Mouse (Mus musculus) hindbrain, embryonic 12.5 days (tissue): ENCODE results near the gene Ythdf2. TPM values are rescaled to one million over a fixed set of nuclear protein-coding genes. Genes with fewer than 3 reads are reported as not detected.
A peak's percentile ranks its signal among the peaks of the same experiment; 100 is the strongest.
"Not testable (repeated sequence)": the region's sequence is repeated elsewhere in the genome, so short reads cannot be mapped to it uniquely, and the experiment has no call there.

Source experiments
- ATAC-seq: fragments of 200-750 bp; cut with Nextera tagmentation; 2 replicates; pipeline ENCODE4 v1.8.0; 2017; ENCODE audit warnings: moderate TSS enrichment; ENCODE audit not compliant: low FRiP score
- H3K27ac ChIP-seq: fragments of 300-500 bp; sonication (generic); 2 replicates; pipeline ENCODE4 v1.5.1; 2016; ENCODE audit warnings: mild to moderate bottlenecking
- H3K27me3 ChIP-seq: fragments of 300-500 bp; sonication (generic); 2 replicates; pipeline ENCODE4 v1.6.1; 2016; ENCODE audit warnings: mild to moderate bottlenecking
- H3K36me3 ChIP-seq: fragments of 300-500 bp; sonication (generic); 2 replicates; pipeline ENCODE4 v1.6.1; 2016; ENCODE audit warnings: mild to moderate bottlenecking
- H3K4me1 ChIP-seq: fragments of 300-500 bp; sonication (generic); 2 replicates; pipeline ENCODE4 v1.6.1; 2016
- H3K4me2 ChIP-seq: fragments of 300-500 bp; sonication (generic); replicated peaks from 2 replicates; pipeline ENCODE4 v1.6.1; 2016; ENCODE audit warnings: mild to moderate bottlenecking
- H3K4me3 ChIP-seq: fragments of 300-500 bp; sonication (generic); 2 replicates; pipeline ENCODE4 v1.5.1; 2016; ENCODE audit warnings: mild to moderate bottlenecking
- H3K9ac ChIP-seq: fragments of 300-500 bp; sonication (generic); 2 replicates; pipeline ENCODE4 v1.6.1; 2016; ENCODE audit warnings: mild to moderate bottlenecking, moderate library complexity
- H3K9me3 ChIP-seq: fragments of 300-500 bp; sonication (generic); replicated peaks from 2 replicates; pipeline ENCODE4 v1.6.1; 2016; ENCODE audit warnings: mild to moderate bottlenecking
- WGBS: fragments of 180-500 bp; shearing (Covaris S2); methylation state at CpG from one replicate; pipeline ENCODE4 v1.1.7; 2016; 5-methylcytosine and 5-hydroxymethylcytosine counted together
- polyA plus RNA-seq: library from polyadenylated mRNA; unstranded; fragments of >200 nt; fragmentation: Nextera tagmentation; extraction: Ambion mirVana; gene quantifications from 2 replicates; pipeline ENCODE4 v1.2.1, GENCODE M21; 2016

Gene Ythdf2
- polyA plus RNA-seq, 1 experiment from 2014 or later, result 141 TPM

DNA sequence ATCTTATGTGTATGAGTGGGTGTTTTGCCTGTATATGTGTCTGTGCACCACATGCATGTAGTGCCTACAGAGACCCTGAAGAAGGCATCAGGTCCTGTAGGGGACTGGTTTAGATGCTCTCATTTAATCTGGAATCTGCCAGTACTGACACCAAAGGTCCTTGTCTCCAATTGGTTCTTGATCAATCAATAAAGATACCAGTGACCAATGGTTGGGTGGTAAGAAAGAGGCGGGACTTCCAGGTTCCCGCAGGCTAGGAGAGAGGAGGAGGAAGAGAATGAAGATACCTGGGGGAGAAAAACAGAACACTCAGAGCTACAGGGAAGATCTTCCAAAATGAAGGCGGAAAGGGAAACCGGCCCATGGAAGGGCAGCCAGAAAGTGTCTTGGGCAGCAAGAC, 26.3 kb upstream of the Ythdf2 start:
- Histone ChIP-seq H3K27me3 (no peaks in the 10 kb centered on the region), H3K4me1 (no peaks in the 10 kb centered on the region), H3K9me3 (no peaks in the 10 kb centered on the region), H3K27ac (no peak overlapping the region), H3K4me2 (no peak overlapping the region), H3K36me3 (peaks cover 84% of the 10 kb centered on the region), H3K9ac (no peak overlapping the region), H3K4me3 (no peak overlapping the region)
- WGBS, result 87% methylated on average over 4 of the region's 4 CpGs
- ATAC-seq, result no peak

DNA sequence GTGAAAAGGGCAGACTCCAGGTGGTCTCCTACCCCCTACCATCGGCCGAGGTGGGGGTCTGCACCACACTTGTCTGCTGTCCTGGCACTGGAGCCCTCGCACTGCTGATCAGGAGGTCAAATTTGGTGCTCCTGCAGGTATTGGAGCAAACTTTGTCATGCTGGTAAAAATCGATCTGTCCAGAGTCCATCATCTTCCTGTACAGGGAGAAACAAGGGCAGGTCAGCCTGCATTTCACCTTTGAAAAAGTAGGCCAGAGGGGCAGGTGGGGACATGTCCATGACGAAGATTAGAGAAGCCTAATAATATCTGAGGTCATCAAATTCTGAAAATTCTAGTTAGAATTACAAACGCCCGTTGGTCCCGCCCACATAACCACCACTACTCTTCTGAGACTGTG, 22.6 kb upstream of the Ythdf2 start:
- H3K9me3 ChIP-seq, result no peaks in the 10 kb centered on the region
- H3K4me3 ChIP-seq, result no peak overlapping the region
- H3K4me1 ChIP-seq, result no peaks in the 10 kb centered on the region
- no peak overlapping the region for H3K27ac ChIP-seq
- no peak overlapping the region for H3K4me2 ChIP-seq
- H3K36me3 ChIP-seq, result peaks cover 85% of the 10 kb centered on the region
- WGBS, result 96% methylated on average over 8 of the region's 8 CpGs
- H3K9ac ChIP-seq, result no peak overlapping the region
- ATAC-seq, result no peak
- no peaks in the 10 kb centered on the region for H3K27me3 ChIP-seq

DNA sequence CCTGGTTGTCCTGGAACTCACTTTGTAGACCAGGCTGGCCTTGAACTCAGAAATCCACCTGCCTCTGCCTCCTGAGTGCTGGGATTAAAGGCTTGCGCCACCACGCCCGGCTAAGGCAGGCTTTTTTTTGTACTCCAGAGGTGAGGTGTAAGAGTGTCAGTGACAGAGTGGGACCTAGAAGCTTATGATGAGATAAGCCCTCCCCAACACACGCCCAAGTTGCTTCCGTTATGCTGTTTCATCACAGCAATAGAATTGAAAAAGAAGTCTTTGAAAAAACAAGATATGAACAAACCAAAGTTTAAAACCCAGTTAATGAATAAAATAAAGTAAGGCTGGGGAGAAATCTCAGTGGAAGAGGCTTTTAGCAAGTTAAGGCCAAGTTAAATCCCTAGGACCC, 18.3 kb upstream of the Ythdf2 start:
- Histone ChIP-seq H3K9me3 (no peaks in the 10 kb centered on the region), H3K4me2 (no peak overlapping the region), H3K27ac (no peak overlapping the region), H3K4me3 (no peak overlapping the region), H3K9ac (no peak overlapping the region), H3K27me3 (no peaks in the 10 kb centered on the region), H3K36me3 (peaks cover 92% of the 10 kb centered on the region), H3K4me1 (no peaks in the 10 kb centered on the region)
- ATAC-seq, result no peak
- 97% methylated on average over 5 of the region's 5 CpGs for WGBS

DNA sequence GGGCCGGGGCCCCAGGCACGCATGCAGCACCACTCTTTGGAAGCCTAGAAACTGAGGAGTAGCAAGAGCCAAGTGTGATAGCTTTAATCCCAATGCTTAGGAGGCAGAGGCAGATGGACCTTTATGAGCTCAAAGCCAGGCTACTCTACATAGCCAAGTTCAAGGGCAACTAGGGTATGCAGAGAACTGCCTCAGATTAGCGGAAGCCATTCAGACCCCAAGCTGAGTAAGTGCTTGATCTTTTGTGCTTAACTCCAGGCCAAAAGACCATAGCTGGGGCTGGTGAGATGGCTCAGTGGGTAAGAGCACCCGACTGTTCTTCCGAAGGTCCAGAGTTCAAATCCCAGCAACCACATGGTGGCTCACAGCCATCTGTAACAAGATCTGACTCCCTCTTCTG, 9.9 kb upstream of the Ythdf2 start:
- 93% methylated on average over 5 of the region's 5 CpGs for WGBS
- ATAC-seq, result not testable (repeated sequence)

DNA sequence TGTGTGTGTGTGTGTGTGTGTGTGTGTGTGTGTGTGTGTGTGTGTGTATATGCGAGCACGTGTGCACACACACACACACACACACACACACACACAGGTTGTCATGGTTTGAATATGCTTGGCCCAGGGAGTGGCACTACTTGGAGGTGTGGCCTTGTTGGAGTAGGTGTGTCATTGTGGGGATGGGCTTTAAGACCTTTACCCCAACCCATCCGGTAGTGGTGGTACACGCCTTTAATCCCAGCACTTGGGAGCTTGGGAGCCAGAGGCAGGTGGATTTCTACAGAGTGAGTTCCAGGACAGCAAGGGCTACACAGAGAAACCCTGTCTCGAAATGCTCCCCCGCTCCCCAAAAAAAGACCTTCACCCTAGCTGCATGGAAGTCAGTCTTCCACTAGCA, 6.3 kb upstream of the Ythdf2 start:
- not testable (repeated sequence) for H3K4me3 ChIP-seq, H3K9me3 ChIP-seq, H3K4me2 ChIP-seq, H3K27me3 ChIP-seq, ATAC-seq, H3K9ac ChIP-seq, H3K27ac ChIP-seq, H3K4me1 ChIP-seq
- 78% methylated on average over 4 of the region's 6 CpGs for WGBS
- H3K36me3 ChIP-seq, result peaks cover 14% of the 10 kb centered on the region

More for the DNA sequence above, 9.9 kb upstream of the Ythdf2 start:
- not testable (repeated sequence) for H3K4me2 ChIP-seq, H3K4me3 ChIP-seq, H3K9ac ChIP-seq, H3K4me1 ChIP-seq, H3K9me3 ChIP-seq, H3K27ac ChIP-seq, H3K27me3 ChIP-seq
- peaks cover 47% of the 10 kb centered on the region for H3K36me3 ChIP-seq

DNA sequence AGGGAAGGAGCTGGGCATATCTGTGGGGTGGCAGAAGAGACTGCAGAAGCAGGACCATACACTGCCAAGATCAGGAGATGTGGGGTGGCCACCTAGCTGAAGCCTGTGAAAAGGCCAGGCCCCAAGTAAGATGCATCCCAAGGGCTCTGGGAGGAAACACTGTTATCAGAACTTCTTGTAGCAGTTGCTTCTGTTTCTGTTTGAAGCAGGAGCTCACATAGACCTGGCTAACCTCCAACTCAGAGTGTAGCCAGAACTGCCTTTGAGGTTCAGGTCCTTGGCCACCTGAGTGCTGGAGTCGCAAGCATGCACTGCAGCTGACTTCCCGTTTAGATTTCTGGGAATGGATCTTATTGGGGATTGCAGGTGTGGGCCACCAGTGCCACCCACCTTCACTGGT, 5.7 kb upstream of the Ythdf2 start:
- 87% methylated on average over 2 of the region's 2 CpGs for WGBS
- Histone ChIP-seq H3K27ac (no peak overlapping the region), H3K9ac (no peak overlapping the region), H3K36me3 (peaks cover 8% of the 10 kb centered on the region), H3K27me3 (no peaks in the 10 kb centered on the region), H3K9me3 (no peaks in the 10 kb centered on the region), H3K4me1 (no peaks in the 10 kb centered on the region), H3K4me2 (no peak overlapping the region), H3K4me3 (no peak overlapping the region)
- ATAC-seq, result no peak

DNA sequence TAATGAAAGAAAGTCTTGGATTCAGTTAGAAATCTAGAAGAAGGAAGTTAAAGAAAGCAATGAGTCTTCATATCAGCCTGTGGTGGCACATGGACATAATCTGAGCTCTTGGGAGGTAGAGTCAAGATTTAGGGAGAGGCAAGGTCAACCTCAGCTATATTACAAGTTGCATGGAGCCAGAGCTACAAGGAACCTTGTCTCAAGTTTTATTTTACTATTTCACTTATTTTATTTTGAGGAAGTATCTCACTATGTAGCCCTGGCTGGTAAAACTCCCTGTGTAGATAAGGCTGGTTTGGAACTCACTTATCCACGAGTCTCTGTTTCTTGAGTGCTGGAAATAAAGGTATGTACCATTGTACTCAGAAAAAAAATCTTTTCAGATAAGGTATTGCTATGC, 4.5 kb upstream of the Ythdf2 start:
- Histone ChIP-seq H3K4me1 (no peaks in the 10 kb centered on the region), H3K27ac (no peak overlapping the region), H3K4me3 (no peak overlapping the region), H3K9ac (no peak overlapping the region), H3K4me2 (no peak overlapping the region), H3K9me3 (no peaks in the 10 kb centered on the region), H3K36me3 (0 out of 2 replicates have a peak, but pooled peaks cover under 1% of the 10 kb centered on the region), H3K27me3 (no peaks in the 10 kb centered on the region)
- no peak for ATAC-seq
- WGBS, result 85% methylated on average over 1 of the region's 1 CpGs

DNA sequence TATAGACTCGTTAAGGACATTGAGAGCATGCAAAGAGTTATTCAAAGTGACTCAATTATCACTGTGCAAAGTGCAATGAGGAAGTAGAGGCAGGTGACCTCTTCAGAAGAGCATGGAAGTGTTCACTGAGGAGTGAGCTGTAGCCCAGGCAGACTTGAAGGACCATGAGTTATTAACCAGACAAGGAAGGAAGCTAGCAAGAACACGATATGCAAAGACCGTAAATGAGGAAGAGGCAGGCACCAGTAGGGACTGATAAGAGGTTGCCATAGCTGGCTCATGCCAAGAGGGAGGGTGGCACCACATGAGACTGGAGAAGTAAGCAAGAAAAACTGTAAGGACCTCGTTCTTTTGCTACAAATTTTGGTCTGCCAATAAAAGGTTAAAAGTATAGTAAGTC, 2.7 kb upstream of the Ythdf2 start:
- no peak for ATAC-seq
- Histone ChIP-seq H3K4me3 (no peak overlapping the region), H3K4me2 (no peak overlapping the region), H3K27me3 (no peaks in the 10 kb centered on the region), H3K27ac (no peak overlapping the region), H3K4me1 (peaks cover 8% of the 10 kb centered on the region), H3K36me3 (no peaks in the 10 kb centered on the region), H3K9ac (no peak overlapping the region), H3K9me3 (no peaks in the 10 kb centered on the region)
- whole genome bisulfite sequencing, result 82% methylated on average over 4 of the region's 4 CpGs

DNA sequence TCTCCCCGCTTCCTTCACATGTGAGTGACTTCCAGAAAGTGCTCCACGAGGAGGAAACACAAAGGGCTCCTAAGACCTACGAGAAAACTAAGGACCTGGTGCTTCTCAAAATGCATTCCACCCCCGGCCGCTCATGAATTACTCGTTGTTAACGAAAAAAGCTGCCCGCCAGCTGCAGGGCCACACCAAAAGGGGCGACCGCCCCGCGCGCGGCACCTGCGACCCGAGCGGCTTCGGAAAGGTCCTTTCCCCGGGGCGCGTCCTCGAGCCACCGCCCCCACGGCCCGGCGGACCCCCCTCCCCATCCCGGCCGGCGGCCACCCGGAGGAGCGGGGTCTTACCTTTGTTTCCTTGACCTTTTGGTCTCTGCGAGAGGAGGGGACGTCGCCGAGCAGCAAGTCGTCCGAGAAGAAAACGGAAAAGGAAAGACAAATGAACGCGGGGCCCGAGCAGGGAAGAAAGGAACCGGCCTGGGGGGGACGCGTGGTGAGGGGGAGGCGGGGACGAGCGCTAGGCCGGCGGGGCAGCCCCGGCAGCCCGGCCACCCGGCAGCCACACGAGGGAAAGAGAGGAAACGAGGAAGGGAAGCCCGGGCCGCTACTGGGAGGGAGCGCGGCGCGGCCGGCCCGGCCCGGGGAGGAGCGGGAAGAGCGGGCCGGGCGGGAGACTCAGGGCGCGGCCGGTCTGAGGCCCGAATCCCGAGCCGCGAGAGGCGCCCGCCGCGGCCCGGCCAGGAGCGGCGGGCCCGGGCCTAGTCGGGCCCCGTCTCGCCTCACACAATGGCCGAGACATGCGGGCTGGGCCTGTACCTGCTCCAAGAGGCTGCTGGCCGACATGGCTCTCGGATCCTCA, 786 bp downstream of the Ythdf2 start:
- peak overlapping the region; percentile 76 for H3K4me2 ChIP-seq
- WGBS, result under 1% methylated on average over 72 of the region's 89 CpGs
- peak overlapping the region; percentile 88 for H3K27ac ChIP-seq
- H3K9me3 ChIP-seq, result no peaks in the 10 kb centered on the region
- peaks cover 21% of the 10 kb centered on the region for H3K36me3 ChIP-seq
- peaks cover 17% of the 10 kb centered on the region for H3K4me1 ChIP-seq
- H3K27me3 ChIP-seq, result no peaks in the 10 kb centered on the region
- H3K4me3 ChIP-seq, result peak overlapping the region; percentile 100
- ATAC-seq, result peak; percentile 86
- peak overlapping the region; percentile 100 for H3K9ac ChIP-seq

DNA sequence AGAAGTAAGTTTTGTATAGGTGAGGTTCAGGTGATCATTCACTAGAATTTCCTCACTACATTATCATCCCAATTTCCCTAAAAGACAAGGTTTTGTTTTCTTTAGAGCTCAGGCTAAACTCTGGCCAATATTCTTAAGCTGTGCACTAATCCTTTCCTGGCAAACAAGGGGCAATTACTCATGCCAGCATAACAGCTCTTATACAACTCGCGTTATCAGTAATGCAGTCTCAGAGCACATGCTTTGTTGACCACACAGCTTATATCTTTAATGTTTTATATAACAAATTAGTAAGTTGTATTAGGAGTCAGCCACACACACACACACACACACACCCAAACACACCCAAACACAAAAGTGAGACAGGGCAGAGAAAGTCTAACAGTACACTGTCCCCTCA, 1.8 kb downstream of the Ythdf2 start:
- Histone ChIP-seq H3K4me2 (peak overlapping the region; percentile 76), H3K4me3 (peak overlapping the region; percentile 100), H3K9me3 (no peaks in the 10 kb centered on the region), H3K9ac (peak overlapping the region; percentile 100), H3K4me1 (peaks cover 17% of the 10 kb centered on the region), H3K36me3 (peaks cover 31% of the 10 kb centered on the region), H3K27ac (no peak overlapping the region), H3K27me3 (no peaks in the 10 kb centered on the region)
- ATAC-seq, result no peak
- WGBS, result 66% methylated on average over 2 of the region's 2 CpGs

DNA sequence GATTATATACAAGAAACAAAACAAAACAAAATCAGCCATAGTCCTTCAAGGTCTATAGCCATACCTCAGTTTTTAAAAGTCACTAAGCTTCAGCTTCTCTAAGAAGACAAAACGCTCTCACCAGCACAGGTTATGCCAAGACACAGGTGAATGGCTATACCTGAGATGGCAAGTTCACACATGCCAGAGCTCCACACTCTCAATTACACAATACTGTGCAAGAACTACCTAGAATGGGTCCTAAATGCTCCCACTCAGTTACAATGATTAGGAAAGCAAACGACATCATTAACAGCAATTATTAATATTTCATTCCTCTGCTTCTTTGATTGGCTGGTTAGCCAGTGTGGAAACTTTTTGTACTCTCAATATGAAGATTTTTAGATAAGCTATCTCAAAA, 2.8 kb downstream of the Ythdf2 start:
- no peaks in the 10 kb centered on the region for H3K9me3 ChIP-seq
- H3K27ac ChIP-seq, result no peak overlapping the region
- peaks cover 17% of the 10 kb centered on the region for H3K4me1 ChIP-seq
- peaks cover 42% of the 10 kb centered on the region for H3K36me3 ChIP-seq
- WGBS, result 95% methylated on average over 2 of the region's 2 CpGs
- no peaks in the 10 kb centered on the region for H3K27me3 ChIP-seq
- ATAC-seq, result no peak
- H3K9ac ChIP-seq, result no peak overlapping the region
- H3K4me2 ChIP-seq, result peak overlapping the region; percentile 76
- H3K4me3 ChIP-seq, result no peak overlapping the region

DNA sequence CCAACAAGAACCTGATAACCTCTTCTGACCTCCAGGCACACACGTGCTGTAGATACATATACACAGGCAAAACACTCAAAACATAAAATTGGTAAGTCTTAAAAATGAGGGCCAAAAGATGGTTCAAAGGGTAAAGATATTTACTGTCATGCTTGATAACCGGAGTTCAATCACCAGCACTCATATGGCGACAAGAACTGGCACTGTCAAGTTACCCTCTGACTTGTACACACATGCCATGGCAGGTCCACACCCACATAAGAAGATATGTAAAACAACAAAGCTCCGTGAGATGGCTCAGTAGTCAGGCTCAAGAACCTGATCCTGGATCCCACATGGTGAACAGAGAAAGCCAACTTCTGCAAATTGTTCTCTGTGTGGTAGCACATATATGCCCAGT, 4.8 kb downstream of the Ythdf2 start:
- no peaks in the 10 kb centered on the region for H3K27me3 ChIP-seq
- H3K27ac ChIP-seq, result no peak overlapping the region
- H3K4me3 ChIP-seq, result no peak overlapping the region
- no peak overlapping the region for H3K4me2 ChIP-seq
- no peak overlapping the region for H3K9ac ChIP-seq
- peaks cover 62% of the 10 kb centered on the region for H3K36me3 ChIP-seq
- peaks cover 20% of the 10 kb centered on the region for H3K4me1 ChIP-seq
- no peaks in the 10 kb centered on the region for H3K9me3 ChIP-seq
- ATAC-seq, result no peak
- 96% methylated on average over 4 of the region's 4 CpGs for WGBS

DNA sequence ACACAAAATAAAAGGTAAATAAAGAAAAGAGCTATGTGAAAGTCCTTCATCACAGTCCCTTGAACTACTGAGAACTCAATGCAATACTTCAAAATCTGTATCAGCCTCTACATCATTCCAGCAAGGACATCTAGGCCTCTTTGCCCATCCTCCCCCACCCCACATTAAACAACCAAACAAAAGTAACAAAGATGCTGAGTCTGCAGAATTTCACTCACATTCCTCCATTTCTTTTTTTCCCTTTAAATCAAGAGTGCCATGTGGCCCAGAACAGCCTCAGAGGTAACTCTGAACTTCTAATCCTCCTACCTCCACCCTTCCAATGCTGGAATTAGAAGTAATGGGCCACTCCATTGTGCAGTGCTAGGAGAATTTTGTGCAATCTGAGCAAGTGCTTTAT, 13.3 kb downstream of the Ythdf2 start:
- Histone ChIP-seq H3K36me3 (peaks cover 33% of the 10 kb centered on the region), H3K9ac (no peak overlapping the region), H3K4me3 (no peak overlapping the region), H3K9me3 (no peaks in the 10 kb centered on the region), H3K27ac (no peak overlapping the region), H3K4me2 (no peak overlapping the region; the same call in 1 of the 2 replicates), H3K4me1 (peaks cover 29% of the 10 kb centered on the region), H3K27me3 (no peaks in the 10 kb centered on the region)
- no peak for ATAC-seq
